Mouse (Mus musculus) left cerebral cortex, adult 11 months (tissue): Measurements from ENCODE around the gene Pawr.

Experiments used
- DNase-seq: peaks from one replicate; pipeline ENCODE4 v3.0.0; 2022; ENCODE audit warnings: low spot score

Gene Pawr

DNA sequence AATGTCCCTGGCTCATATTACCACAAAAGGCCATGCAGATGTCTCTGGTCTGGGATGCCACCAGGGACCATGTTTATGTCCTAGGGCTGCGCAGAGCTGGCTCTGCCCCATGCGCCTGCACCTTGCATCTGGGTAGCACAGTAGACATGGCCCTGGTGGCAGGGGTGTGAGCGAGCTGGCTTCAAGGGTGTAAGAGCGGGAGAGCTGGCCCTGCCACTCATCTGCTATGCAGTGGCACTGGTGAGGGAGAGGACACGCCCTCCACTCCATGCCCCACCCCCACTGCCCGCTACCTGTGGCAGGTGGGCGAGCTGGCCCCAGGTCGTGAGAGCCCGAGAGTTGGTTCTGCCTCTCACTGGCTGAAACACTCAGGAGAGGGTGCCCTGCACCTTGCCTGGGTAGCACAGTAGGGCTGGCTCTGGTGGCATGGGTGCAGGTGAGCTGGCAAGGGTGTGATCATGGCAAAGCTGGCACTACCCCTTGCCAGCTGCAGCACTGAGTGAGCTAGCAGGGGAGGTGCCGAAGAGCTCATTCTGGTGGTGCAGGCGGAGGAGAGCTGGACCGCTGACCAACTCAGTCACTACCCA, 24.8 kb downstream of the Pawr start:
- no peak for DNase-seq

DNA sequence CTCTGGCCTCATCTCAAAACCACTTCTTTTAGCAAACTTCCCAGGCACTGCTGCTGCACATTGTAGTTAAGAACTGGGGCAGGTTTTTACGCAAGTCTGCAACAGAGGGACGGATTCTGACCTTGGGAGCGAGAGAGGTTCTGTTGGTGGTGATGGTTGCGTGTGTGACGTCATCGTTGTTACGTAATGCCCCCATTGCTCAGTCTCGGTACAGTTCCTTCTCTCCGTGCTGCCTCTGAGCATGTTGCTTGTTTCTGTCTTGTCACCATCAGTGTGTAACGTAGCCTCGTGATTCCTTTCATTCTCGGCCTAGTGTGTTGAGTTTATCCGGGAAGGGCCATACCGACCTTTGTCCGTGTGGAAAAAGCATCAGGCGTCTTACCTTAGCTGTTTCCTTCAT, 28.1 kb downstream of the Pawr start:
- DNase-seq, result no peak

DNA sequence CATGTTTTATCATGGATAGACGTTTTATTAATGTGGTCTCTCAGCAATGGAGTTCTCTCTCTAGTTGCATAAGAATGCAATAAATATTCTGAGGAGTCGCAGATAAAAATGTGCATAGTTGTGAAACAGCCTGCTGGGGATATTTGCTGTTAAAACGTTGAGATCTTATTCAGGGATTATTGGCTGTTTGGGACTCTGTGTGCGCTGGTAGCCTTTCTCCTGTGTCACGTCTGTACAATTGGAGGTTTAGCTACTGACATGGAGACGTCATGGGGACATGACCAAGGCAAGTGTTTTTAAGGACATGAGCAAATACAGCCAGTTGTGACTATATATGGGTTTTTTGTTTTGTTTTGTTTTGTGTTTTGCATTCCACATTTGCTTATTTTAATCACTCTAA, 28.9 kb downstream of the Pawr start:
- no peak for DNase-seq

DNA sequence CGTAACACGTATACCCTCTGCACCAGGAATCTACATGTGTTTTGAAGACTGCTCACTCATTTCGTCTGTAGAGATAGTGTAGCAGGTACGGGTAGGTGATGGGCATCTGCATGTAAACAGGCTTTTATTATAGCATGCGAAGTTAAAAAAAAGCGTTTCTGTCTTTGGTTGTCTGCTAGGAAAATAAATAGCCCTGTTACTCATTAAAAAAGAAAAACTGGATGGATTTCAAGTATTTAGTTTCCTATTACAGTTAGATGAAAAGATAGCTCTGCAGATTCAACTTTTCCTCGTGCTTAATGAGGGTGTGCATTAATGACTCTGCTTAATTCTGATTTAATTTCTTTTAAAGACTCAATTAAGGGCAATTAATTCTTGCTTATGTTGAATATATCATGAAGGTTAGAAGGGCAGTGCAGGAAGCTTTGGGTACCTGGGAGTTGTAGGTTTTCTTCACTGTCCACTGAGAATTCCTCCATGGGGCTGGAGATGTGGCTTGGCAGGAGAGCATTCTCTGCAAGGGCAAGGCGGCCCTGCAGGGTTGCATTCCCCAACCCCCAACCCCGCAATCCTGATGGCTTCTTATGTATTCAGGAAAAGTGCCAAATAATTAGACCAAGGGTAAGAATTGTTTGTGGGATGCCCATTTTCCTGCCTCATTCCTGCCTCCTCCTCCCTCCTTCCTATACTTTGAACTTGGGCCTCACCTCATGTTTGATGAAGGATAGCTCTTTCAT, 29.7 kb downstream of the Pawr start:
- no peak for DNase-seq

DNA sequence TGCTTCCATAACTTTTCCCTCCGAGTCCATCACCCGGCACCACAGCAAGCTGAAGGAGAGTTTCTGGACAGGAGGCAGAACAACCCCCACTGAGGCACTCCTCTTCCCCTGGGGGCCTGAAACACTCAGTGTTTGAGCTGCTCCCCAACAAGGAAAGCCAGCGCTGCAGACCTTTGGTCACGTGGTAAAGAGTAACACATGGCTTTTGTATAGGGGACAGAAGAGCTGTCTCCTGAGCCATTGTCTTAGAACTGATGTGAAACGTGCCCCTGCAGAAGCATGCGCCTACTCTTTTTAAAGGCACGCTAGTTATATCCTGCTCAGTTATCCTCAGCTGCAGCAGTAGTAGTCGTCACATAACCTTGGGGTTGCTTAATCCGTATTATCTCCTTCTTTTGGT, 32.0 kb downstream of the Pawr start:
- DNase-seq, result no peak

DNA sequence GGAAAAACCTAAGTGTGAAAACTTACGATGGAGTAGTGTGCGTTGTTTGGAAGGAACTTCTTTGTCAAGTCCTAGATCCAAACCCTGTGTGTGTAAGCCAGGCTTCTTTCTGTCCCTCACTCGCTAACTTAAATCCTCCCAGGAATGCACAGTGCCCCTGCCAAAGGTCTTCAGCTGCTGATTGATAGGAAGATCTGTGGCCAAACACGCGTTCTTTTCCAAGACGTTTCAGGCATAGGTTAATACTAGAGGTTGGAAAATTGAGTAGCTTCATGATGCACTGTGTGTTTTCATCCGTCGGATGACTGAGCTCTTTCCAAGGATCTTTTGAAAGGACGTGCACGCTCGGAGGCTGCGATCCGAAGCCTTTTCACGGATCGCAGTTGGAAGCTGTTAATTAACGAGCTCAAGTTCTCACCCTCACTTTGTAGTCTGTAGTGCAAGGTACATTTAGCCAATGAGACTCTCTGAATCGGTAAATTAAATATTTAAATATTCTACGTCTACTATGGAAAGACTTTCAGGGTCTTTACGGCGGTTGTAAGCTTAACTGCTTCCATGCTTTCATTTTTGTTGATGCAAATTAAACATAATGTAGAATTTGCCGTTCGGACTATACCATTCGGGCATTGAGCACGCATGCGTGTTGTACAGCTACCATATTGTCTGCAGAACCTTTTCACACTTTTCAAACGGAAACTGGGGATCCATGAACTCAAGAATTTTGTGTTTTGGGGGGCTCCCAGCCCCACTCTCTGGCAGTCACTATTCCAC, 33.2 kb downstream of the Pawr start:
- no peak for DNase-seq

DNA sequence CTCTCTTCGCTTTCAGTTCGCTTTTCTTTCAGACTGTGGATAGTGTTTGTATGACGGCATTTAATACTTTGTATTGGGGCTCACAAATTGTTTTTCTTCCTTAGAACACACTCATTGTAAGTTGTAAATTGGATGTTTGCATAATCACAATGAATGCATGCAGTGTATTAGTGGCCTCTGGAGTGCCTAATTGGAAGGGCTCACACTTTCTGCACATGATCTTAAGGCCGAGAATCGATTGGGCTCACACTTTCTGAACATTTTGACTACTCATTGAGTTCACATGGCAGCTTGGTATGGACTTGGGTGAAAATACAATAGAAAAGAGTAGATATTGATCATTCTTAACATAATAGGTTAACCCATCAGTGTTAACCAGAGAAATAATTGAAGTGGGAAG, 34.3 kb downstream of the Pawr start:
- DNase-seq, result no peak

DNA sequence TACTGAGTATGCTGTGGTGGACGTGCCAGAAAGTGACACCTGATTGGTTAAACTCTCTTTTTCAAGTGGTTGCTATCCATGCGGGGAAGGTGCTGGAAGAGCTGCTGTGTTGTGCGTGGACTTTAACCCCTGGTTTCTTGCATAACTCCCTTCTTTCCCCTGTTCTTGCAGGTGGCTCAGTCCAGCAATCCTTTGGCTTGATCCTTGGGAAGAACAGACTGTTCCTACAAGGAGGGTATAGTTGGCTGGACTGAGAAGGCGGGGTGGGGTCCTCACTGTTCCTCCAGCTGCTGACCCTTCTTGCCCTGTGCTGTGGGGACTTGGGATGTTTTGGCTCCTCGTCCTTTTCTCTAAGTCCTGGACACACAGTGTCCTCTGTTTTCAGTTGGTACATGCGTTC, 36.4 kb downstream of the Pawr start:
- DNase-seq, result no peak

DNA sequence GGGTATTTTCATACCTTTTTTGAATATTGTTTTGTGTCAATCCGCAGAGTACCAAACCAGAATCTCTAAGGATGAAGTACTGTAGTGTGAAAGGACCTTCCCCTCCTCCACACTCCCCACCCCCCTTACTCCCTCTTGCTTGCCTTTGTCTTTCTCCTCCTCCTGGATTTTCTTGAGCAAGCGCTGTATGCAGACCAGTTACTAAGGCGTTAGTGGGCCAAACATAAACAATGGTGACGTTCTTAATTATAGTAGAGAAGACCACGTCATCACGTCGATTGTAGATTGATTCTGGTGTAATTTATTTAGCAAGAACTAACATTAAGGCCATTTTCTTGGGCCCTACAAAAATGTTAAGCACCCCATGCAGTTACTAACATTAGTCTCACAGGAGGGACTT, 40.3 kb downstream of the Pawr start:
- no peak for DNase-seq

DNA sequence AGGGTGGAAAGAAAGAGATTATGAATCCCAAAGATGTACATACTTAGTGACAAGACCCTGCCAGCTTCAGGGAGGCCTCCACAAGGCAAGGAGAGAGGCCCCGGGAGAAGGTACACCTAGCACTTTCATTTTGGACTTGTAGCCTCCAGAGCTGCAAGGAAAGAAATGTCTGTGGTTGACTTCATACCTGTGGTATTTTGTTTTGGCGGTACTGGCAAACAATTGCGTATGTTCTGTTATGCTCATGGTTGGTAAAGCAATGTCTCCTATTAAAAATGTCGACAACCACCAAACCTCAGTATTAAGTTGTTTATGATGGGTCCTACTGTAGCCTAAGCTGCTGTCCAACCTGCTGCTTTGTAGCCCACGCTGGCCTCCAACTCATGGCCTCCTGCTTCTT, 40.9 kb downstream of the Pawr start:
- DNase-seq, result no peak

DNA sequence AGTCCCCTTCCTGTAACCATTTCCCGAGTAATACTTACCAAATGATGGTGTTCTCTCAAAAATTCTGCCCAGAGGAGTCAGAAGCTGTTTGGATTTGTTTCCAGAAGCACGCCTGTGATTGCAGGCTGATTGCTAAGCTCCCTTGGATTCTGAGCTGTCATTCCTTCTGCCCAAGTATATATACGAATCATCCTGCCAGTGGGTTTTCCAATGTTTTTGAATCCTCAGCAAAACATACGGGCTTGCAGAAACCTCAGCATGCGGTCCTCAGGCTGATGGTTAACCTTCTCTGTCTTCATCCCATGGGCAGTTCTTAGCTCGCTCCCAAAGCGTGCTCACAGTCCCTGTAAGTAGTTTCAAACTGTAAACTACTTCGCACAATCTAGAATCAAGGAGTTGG, 43.9 kb downstream of the Pawr start:
- DNase-seq, result no peak

DNA sequence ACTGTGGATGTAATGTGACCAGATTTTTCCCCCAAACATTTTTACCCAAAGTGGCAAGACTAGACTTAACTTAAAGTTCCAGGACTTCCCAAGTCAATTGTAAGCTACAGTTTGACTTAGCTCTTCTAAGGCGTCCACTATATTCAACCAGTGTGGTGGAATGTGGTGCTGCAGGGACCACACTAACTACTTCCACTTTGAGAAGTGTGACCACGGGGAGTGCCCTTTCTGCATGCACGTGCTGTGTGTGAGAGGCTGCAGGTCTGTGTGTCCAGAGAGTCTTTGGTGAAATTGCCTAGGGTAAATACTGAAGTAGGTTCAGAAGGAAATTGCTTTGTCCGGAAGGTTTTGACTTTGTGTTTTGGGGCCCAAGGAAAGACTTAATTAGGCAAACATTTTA, 44.4 kb downstream of the Pawr start:
- no peak for DNase-seq

DNA sequence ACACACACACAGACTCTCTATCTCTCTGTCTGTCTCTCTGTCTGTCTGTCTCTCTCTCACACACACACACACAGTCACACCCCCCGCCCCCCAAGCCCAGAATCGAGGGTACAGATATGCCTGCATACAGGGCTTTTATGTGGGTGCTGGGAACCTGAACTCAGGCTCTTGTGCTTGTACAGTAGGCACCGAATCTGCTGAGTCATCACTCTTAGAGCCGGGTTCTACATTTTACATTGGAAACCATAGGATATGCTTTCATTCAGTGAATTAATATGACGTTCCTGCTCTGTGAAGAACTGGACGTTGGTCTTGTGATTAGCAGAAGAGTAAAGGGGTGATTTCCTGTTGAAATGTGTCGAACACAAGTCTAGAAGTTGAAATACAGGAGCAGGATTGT, 45.4 kb downstream of the Pawr start:
- DNase-seq, result no peak

DNA sequence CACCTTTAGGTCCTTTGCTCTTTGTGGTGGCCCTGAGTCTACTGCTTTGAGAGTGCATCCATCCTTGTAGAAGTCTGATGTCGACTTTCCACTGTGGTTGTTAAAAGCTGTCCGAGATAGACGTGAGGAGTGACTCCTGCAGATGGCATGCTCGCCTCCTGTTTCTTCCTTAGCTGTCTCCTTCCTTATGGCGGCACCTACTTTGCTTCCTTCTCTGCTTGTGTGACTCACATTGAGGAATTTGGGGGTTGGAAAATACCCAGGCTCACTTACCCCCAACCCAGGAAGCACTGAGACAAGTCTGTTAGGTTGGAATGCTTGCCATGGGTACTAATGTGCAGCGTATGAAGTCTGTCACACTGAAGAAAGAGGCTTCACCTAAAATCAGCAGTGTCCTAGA, 46.1 kb downstream of the Pawr start:
- no peak for DNase-seq

DNA sequence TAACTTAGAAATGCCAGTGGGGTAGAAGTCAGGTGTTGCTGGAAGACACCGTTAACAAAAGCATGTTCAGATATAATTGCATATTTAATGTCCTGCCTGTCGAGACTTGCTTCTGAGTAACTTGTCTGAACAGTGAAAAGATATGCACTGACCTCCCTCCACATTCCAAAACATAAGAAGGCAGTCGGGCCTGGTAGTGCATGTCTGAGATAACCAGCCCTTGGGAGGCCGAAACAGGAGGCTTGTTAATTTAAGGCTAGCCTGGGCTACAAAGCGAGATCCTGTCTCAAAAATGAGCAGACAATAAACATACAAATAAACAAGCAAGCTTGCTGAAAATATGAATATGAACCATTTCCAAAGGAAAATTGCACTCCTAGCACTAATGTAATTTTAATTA, 46.6 kb downstream of the Pawr start:
- no peak for DNase-seq

DNA sequence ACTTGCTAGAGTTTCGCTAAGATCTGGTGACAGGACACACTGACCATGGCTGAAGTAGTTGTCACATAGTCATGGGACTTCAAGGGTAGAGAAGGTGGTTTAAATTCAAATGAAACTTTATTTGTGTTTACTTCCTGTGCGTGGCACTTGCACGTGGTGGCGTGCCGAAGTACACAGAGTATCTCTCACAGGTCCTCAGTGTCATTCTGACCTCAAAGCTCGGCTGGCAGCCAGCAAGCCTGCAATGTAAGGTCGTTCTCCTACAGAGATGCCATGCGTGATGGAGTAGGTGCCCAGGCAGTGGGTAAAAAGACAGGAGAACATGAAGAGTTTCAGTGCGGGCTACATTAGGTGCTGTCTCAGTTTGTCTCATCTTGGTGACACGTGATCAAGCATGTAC, 48.8 kb downstream of the Pawr start:
- no peak for DNase-seq

DNA sequence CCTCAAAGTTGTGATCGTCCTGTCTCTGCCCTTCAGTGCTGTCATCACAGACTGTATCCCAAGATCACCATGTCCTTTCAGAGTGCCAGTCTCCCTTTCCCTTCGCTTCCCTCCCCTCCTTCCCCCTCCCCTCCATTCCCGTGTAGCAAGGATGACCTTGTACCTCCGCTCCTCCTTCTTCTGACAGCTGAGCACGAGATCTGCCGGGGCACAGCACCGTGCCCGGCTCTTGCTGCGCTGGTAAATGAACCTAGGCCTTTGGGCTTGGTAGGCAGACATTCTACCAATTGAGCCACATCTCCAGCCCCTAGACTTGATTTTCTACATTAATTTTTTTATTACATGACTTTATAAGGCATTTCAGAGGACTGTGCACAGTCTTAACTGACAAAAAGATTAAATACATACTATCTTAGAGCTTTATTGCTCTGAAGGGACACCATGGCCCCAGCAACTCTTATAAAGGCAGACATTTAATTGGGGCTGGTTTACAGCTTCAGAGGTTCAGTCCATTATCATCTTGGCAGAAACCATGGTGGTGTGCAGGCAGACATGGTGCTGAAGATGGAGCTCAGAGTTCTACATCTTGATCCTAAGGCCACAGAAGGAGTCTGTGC, 52.3 kb downstream of the Pawr start:
- DNase-seq, result no peak

DNA sequence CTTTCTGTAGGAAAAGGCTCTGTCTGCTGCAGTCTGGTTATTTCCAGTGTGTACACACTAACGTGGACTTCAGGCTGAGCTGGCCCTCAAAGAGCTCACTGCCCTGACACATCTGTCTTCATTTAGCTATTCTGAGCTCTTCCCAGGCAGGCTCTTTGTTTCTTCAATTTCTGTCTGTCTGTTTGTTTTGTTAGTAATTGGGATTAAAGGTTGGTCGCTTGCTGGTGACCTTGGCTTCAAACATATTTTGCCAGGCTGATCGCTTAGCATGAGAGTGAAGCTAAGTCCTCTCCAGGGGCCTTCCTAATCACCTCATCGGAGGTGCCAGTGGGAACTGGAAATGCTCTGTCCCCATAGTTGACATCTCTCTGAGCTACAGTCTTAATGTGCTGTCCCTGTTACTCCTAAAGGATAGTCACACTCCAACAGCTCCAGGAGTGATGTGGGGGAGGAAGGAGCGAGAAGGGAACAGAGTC, 53.6 kb downstream of the Pawr start:
- DNase-seq, result no peak

DNA sequence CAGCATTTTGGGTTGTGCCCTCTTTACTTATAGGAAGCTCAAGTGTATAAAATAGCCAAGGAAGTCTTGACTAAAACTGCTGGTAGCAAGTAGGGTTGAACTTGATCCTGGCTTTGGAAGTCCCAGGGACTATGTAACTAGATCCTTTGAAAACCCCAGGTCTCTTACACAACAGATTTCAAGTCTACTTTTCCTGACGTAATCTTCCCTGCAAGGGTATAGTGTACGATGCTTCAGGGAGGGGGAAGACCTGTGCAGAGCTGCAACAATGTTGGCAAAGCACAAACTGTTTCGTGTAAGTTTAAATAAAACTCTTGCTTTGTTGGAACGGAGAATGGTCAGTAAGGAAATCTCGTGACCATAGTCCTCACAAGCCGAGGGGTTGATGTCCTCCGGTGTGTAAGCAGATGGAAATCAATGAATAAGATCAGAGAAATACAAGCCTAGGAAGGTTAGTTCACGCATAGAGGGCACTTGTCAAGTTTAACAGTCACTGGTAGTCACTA, 56.5 kb downstream of the Pawr start:
- no peak for DNase-seq

DNA sequence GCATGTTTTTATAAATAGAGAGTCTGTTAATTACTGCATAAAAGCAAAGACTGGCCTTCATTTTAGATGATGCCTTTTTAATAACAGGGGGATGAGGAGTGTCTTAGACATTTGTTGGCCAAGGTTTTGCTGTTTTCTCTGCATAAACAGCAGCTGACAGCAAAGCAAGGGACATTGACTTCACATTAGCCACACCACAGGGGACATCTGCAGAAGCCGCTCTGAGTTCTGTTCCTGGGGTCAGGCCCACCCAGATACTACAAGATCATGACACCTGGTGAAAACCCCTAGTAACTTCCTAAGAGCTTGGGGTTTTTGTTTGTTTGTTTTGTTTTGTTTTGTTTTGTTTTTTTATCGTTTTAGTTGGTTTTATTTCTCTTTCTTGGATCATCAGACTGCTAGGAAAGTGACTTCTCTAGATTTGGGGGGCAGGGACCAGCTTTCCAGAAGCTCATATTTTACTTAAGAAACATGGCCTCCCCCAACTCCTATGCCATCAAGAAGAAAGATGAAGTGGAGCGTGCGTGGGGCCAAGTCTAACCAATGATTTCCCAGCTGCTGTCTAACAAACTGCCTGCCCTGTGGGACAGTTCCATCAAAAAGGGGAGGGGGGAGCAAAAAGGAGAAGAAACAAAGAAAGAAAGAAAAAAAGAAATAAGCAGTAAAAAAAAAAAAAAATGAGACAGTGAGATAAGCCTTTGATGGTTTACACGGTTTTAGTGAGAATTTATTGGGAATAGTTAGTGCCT, 57.4 kb downstream of the Pawr start:
- no peak for DNase-seq

DNA sequence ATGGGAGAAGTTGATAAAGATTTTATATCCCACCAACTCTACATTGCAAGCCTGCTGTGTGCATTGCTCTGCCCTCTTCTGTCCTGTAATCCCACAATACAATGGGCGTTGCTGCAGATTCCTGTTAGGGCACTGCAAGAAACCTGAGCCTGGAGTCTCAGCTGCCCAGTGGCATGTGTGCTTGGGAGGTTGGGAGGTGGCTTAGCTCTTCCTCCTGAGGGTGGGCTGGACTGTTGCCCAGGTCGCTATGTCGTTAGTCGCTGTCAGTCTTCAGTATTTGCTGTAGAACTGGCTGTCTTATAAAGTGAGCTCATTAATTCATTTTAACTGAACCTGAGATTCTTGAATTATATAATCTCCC, 58.0 kb downstream of the Pawr start:
- DNase-seq, result no peak

DNA sequence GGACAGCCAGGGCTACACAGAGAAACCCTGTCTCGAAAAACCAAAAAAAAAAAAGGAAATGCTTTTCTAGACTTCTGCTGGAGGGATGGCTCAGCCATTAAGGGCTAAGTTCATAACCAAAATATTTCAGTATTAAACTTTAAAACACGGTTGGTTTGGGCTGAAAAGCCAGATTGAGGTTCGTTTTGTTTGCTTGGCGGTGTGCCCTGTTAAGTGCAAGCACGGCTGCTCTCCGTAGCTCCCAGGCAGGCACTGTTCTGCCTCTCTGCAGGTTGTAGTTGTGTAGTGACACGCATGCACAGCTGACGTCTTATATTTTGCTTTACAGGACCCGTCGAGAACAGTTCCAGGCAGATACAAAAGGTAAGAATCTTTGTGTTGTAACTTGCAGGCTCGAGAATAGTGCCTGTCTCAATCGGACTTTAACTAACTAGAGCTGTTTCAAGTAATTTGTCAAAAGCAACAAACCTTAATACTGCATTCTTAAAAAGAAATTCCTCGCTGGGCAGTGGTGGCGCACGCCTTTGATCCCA, 59.5 kb downstream of the Pawr start:
- no peak for DNase-seq
